Mouse (Mus musculus) retina, postnatal 1 day (tissue): ENCODE measurements around the gene Zfpm1.

ENCODE experiments used
- DNase-seq: peaks from one replicate; pipeline ENCODE4 v3.0.0-alpha.2; 2012

Zfpm1 gene

DNA sequence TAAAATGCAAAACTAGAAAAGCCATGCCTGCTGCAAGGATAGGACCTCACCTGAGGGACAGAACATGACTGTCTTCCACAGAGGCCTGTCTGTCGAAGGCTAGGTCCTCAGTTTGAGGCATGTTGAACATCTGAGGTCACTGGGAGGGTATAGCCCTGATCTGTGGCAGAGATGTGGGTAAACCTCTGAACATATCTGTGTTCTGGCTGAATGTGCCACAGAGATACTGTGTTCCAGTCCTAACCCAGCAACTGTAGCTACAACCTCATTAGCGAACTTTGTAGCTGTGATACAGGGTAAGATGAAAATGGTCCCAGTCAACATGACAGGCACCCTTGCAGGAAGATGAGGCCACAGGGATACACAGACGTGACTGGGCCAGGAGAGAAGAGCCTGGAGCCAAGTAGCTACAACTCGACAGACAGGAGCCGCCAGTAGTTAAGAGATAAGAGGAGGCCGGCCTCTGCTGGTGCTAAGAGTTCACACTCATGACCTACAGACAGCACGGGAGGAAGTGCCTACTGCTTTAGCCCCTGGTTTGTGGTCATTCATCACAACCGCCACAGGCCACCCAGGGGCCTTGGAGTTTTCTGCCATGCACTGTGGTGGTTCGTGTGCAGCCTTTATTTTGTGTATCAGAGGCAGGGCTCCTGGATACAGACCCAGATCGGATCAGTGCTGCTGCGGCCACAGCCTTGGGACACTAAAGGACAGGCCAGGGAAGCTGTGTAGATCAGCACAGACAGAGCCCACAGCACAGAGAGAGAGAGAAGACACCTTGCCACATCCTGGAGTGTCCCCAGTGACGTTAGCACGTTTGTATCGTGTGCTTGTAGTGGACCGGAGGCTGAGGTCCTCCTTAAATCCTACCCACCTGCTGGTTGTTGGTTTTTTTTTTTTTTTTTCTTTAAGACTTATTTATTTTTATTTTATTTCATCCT is 67.7 kb downstream of the Zfpm1 start:
- DNase-seq, result no peak

DNA sequence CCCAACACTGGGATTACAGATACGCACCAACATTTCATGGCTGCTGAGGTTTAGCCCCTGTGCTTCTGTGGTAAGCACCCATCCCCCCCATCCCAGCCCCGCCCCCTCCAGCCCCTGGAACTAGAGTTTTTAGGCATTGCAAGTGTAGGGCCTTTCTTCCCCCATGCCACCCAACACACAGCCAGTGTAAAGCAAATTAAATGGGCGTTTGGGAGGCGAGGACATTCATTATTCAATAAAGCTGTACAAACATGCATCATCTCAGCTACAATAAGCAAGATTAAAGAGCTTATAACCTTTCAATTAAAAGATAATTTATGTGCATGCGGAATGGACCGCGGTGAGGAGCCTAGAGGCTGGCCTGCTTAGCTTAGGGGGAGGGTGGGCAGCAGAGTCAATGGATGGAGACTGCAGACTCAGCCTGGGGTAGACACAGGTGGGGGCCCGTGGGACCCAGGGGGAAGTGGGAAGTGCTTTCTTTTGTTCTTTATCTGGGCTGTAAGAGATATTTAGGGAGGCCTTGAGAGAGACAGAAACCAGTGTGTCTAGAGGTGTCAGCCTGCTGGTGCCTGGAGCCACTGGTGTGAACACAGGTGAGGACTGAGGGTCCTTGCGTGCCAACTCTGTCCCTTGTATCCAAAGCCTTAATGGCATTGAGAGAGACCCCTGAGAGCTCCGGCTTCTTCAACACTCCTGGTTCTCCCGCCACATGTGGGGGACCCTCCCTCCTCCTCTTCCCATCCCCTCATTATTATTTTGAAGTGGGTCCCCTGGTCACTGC is 68.6 kb downstream of the Zfpm1 start:
- no peak for DNase-seq

DNA sequence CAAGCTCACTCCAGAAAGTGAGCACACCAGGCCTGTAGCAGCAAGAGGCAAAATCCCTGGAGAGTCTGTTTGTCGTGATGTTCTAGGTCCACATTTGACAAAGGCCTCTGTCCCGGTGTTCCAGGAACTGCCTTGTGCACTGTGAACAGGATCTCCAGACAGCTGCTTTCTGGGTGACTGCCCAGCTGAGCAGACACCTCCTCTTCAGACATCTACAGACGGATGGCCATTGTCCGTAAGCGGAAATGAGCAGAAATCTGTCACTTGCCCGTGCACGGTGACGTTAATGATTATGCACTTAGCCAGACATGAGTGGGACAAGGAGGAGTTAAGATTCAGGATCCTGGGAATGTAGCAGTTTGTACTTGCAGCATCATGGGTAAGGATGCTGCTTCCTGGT is 72.2 kb downstream of the Zfpm1 start:
- no peak for DNase-seq

DNA sequence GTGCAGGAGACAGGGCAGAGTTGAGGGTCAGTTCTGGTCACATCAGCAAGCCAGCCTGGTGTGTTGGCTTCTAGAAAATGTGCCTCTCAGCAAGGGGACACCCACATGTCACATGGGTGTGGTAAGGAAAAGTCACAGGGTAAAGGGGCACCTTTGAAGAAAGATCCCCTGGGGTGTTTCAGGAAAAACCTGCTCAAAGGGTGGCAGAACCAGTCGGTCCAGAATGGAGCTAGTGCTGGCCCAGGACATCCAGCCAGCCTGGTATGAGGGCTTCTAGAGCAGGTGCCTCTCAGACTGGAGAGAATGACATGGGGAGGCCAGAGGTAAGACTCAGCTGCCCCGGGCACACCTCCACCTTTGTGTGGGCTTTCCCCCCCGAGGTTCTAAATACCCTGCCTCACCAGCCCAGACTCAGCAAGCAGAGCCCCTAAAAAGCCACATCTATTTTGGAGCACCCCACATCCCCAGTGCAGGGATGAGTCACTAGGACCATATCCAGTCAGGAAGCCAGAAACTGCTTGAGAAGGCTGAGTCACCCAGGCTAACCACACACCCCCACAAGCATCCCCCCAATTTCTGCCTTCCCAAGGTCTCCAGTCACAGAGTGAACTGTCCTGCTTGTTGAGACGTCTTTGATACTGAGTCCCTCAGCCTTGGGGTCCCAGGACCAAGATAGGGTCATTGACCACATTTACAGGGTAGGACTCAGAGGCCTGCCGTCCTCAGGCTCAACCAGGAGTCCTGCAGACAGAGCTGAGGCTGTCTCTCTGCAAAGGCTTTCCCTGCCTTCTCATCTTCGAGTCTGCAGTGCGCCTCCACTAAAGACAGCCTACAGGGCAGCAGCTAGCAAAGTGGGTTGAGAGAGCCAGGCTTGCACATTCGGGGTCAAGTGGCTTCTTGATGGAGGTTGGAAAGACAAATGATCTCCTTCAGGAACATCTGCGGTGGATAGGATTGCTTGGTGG is 74.0 kb downstream of the Zfpm1 start:
- no peak for DNase-seq

DNA sequence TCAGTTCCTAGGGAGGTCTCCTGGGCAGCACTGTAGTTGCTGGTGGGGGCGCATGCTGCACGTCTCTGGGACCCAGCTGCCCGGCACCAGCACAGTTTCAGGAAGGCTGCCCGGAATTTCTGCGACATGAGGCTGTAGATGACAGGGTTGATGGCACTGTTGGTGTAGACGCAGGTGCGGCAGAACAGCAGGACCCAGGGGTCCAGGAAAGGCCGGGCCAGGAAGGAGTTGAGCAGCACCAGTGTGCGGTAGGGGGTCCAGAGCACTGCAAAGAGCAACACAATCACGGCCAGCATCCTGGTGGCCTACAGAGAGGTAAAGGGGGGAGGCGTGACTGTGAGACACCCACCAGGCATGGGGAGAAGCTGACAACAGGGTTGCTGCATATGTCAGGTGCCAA is 75.3 kb downstream of the Zfpm1 start:
- DNase-seq, result no peak

DNA sequence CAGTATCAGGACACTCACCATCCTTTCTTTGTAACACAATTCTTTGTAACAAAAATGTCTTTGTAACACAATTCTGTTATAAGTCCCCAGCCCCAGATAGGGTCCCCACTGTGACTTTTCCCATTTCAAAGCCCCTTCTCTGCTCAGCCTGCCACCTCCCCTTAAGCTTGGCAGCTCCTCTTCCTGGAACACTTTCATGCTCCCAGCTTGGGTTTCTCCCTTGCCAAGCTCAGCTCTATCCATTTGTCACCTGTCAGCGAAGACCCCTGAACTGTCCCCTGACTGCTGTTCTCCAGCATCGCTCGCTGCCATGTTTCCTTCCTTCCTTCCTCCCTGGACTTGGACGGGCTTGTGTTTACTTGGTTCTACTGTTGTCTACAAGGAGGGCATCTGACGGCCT is 75.7 kb downstream of the Zfpm1 start:
- DNase-seq, result no peak

DNA sequence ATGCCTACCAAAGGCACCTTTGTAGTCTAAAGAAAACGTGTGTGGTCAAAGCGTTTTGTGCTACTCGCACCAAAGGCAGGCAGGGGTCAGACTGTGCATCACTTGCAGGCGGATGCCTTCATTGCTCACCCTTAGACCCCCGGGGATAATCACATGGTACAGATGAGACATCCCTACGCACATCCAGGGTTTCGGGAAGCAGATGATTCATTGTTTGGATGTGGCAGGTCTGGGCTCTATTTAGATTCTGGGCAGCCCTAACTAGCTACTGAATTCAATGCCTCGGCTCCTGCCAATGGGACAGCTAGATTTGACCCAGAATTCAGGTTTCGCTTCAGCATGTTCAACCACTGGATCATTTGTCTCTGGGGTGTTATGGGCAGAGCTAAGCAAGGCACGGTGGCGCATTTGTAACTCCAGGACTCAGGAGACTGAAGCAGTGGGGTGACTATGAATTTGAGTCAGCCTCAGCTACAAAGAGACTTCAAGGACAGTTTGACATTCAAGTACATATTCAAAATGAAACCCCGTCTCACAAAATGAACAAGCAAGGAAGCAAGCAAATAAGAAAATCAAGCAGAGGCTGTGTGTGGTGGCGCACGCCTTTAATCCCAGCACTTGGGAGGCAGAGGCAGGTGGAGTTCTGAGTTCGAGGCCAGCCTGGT is 77.3 kb downstream of the Zfpm1 start:
- DNase-seq, result no peak

DNA sequence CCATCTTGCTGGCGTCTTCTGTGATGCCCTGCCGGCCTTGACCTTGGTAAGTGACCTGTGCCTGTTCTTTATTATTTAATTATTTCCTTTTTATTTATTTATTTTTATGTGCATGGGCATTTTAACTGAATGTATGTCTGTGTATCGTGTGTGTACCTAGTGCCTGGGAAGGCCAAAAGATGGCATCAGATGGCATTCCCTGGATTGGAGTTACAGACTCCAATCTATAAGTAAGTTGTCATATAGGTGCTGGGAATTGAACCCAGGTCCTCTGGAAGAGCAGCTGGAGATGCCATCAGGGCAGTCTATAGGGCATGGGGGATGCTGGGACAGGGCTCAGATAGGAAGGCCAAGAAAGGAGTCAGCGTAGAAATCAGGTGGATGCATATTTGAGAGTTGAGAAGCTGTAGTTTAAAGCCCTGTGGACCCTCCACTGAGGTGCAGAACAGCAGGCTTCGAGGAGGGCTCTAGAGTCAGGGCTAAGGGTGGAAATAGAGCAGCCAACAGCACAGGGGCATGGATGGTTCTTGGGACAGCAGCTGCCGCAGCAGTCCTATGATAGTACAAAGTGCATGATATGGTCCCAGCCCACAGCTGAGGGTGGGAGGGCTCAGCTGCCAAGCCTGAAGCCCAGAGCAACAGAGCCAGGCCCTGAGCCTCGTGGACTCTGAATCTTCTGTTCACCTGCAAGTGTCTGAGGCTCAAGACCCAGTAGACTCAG is 78.9 kb downstream of the Zfpm1 start, which contains the start of gene Trhr2:
TSS of gene Trhr2 (minus strand) at position 51 of the 721 bp plus-strand sequence.
- DNase-seq, result no peak

DNA sequence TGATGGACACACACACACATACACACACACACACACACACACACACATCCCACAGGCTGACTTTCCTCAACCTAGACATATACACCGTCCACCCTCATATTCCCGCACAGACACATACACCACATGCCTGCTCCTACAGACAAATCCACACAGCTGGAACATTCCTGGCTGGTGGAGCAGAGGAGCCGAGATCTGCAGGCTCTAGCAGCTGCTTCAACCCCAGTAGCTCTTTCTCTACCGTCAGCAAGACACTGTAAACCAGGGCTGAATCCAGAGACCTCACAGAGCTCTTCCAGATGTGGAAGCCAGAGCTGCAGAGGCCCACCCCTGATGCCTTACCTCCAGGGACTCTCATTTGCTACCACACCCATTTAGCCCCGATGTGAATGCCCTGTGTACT is 80.3 kb downstream of the Zfpm1 start:
- no peak for DNase-seq

DNA sequence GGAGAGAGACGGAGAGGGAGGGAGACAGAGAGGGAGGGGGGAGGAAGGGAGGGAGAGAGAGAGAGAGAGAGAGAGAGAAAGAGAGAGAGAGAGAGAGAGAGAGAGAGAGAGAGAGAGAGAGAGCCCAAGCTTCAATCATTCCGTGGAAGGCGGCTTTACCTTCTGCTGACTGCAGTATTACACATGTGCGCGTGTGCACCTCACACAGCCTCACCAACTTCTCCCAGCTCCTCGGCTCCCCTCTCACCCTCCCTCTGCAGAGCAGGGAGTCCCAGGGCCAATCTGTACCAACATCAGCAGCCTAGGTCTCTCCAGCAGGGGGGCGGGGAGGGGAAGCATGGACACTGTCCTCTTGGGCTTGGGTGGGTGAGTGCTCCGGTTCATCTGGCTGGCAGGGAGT is 81.0 kb downstream of the Zfpm1 start:
- no peak for DNase-seq

DNA sequence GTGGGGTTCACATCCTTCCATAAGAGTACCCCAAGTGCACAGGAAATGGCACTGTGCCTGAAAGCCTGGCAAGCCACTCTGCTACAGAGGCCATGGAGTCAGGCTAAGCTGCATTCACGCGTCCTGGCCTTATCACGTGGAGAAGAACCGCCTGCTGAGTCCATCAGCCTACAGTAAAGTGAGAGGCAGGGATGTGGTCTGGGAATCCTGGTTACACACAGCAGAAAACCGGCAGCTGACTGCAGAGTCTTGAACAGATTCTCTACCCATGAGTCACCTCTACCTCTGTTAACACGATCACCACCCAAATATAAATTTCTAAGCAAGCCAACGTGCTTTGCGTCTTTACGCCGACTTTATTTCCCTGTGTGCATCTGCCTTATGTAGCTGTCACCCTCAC is 86.6 kb downstream of the Zfpm1 start:
- DNase-seq, result no peak

DNA sequence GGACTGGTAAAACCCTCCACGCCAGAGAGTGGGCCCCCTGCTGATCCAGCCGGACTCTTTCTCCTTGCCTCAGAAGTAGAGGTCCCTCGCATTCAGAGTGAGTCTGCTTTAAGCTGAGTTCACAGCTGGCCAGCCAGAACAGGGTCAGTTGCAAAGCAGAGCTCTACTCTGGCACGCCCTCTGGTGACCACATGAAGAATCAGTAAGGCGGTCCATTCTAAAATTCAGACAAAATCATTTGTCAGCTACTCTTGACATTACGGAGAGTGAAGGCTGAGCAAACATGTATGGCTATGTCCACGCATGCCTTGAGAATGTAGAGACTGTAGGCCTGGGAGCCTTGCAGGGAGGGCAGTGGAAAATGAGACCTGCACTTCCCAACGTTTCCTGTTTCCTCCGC is 87.7 kb downstream of the Zfpm1 start:
- DNase-seq, result peak; percentile 82

DNA sequence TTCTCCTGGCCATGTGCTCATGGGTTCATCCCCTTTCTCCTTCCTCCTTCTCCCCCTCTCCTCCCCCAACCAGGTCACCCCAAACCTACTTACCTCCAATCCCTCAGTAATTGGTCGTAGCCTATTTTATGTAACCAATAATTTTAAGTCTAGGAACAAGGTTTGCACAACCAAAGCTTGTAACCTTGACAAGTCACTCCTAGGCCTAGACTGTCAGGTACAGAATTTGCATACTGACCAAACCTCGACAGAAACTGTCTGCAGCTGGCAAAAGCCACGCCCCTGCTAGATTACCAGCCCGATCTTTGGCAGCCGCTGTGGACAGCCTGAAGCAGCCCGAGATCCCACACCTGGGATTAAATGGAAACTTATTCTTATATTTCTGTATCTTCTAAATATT is 89.8 kb downstream of the Zfpm1 start:
- DNase-seq, result no peak

DNA sequence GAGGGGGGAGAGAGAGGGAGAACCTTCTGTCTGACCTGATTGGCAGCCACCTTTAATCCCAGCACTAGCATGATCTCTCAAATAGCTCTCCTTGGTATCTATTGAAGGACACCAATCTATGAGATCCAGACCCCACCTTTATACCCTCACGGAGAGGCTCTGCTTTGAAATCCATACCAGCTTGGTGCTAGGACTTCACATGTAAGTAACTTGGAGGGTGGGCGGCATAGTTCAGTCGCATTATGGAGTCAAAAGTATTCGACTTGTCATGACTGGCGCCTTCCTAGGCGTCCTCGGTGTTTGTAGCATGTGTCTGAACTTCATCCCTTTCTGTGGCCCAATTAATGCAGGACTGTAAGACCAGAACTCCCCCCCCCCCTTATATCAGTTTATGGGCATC is 93.4 kb downstream of the Zfpm1 start:
- no peak for DNase-seq

DNA sequence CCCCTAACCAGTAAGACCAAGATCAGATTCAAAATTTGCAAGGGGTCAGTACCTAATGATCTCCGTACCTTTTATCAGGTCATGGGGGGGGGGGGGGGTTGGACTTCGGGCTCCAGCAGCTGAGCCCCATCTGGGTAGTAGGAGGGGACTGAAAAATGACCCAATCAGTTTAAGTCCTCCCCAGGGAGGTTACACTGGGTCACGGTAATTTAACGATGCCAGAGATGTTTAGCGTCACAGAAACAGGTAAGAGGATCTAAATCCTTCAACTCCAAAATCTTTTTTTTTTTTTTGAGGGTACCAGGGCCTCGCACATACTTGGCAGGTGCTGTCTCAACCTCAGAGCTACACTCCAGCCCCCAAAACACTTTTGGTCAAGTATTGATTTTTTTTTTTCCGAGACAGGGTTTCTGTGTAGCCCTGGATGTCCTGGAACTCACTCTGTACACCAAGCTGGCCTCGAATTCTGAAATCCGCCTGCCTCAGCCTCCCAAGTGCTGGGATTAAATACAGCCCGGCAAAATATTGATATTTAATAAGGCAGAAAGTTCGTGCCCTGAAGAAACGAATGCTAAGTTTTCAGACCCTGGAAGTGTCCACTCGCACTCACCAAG is 93.9 kb downstream of the Zfpm1 start:
- no peak for DNase-seq

DNA sequence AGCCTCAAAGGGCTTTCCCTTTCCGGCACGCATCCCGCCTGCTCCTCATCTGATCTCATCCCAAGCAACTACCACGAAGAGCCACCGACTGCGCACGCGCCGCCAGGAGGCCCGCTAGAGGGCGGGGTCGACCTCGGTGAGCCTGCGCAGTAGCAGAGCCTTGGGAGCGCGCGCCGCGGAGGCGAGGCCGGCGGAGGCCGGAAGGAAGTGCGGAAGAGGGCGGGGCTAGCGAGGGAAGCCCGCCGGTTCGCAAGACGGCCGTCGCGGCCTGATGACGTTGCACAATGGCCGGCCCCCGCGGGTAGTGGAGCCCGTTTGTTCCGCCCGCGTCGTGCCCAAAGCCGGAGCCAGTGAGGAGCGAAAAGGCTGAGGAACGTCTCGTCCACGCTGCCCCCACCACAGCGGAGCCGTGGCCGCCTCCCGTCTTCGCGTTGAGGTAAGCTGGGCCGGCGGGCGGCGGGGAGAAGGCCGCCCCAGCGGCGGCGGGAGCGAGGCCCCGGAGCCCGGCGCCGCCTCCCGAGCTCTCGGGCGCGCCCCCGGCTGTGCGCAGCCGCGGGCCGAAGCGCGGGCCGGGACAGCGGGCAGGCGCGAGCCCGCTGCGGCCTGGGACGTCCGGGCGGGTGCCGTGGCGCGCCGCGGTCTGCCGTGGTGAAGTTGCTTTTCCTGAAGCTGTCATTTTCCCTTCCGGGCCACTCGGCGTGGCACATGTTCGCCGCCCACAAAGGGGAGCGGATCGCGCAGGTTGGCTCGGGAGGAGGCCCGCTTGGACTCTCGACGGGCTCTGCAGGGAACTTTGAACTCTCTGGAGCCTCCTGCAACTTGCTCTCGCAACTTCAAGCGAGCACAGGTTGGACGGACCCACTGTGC is 94.7 kb downstream of the Zfpm1 start, which contains the start of gene Zc3h18:
TSS of gene Zc3h18 (plus strand) at position 245 of the 867 bp plus-strand sequence.
- peak; percentile 99 for DNase-seq

DNA sequence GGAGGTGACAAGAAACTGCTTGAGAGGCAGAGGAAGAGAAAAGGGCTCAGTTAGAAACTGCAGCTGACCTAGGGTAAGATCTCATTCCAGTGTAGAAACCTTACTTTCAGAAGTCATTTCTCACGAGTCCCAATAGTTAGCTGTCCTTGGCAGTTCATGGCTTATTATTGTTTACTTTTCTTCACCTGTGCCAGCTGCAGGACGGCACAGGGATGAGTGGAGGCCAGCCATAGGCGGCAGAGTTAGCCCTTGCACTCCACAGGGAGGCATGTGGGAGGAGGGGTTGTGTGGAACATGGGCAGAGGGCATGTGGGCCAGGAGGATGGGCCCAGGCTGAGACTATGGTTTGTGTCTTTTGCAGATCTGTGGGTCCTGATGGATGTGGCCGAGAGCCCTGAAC is 101.1 kb downstream of the Zfpm1 start:
- no peak for DNase-seq
